Mouse (Mus musculus) gonadal fat pad, adult 2 months (tissue): ENCODE results near the gene Sigirr. TPM values are rescaled to one million over a fixed set of nuclear protein-coding genes. Genes with fewer than 3 reads are reported as not detected.

Experiments
- DNase-seq: peaks from one replicate; pipeline ENCODE4 v3.0.0-alpha.2; 2012; ENCODE audit warnings: low read depth
- polyA plus RNA-seq: library from polyadenylated mRNA; depleted of rRNA; stranded (reverse); fragments of >200 nt; gene quantifications from 2 replicates; pipeline ENCODE4 v1.2.3, GENCODE M21; 2012; rRNA removed

Gene Sigirr
- 22.0 and 23.1 TPM in 2 replicates for polyA plus RNA-seq

- DNase-seq: no peak
Measured at GRCm38 (mm10) chr7:141099911-141100691, at the start of gene Sigirr. Sigirr (minus strand) TSS chr7:141100572.

GRCm38 (mm10) chr7:141148639-141149038 lies 48.3 kb upstream of the Sigirr start:
- DNase-seq: no peak

- no peak for DNase-seq
Measured at GRCm38 (mm10) chr7:141147044-141147443, 46.7 kb upstream of the Sigirr start.

GRCm38 (mm10) chr7:141146043-141146595 lies 45.7 kb upstream of the Sigirr start:
- no peak for DNase-seq

- DNase-seq: no peak
Measured at GRCm38 (mm10) chr7:141145403-141145802, 45.0 kb upstream of the Sigirr start.

- no peak for DNase-seq
Measured at GRCm38 (mm10) chr7:141144650-141145049, 44.3 kb upstream of the Sigirr start.

GRCm38 (mm10) chr7:141143861-141144260 lies 43.5 kb upstream of the Sigirr start:
- DNase-seq: no peak

GRCm38 (mm10) chr7:141143112-141143511 lies 42.7 kb upstream of the Sigirr start:
- DNase-seq: no peak

- no peak for DNase-seq
Measured at GRCm38 (mm10) chr7:141141326-141141725, 41.0 kb upstream of the Sigirr start.

- no peak for DNase-seq
Measured at GRCm38 (mm10) chr7:141131904-141132755, 31.8 kb upstream of the Sigirr start.

- no peak for DNase-seq
Measured at GRCm38 (mm10) chr7:141131024-141131820, 30.9 kb upstream of the Sigirr start.

- no peak for DNase-seq
Measured at GRCm38 (mm10) chr7:141123517-141123856, 23.1 kb upstream of the Sigirr start.

GRCm38 (mm10) chr7:141122689-141123516 lies 22.5 kb upstream of the Sigirr start:
- DNase-seq: peak; percentile 89

- DNase-seq: no peak
Measured at GRCm38 (mm10) chr7:141122245-141122644, 21.9 kb upstream of the Sigirr start, which contains the start of gene Ptdss2. Ptdss2 (plus strand) TSS chr7:141122382.

GRCm38 (mm10) chr7:141121051-141121531 lies 20.7 kb upstream of the Sigirr start:
- no peak for DNase-seq

- no peak for DNase-seq
Measured at GRCm38 (mm10) chr7:141120605-141121004, 20.2 kb upstream of the Sigirr start.

- no peak for DNase-seq
Measured at GRCm38 (mm10) chr7:141119487-141119886, 19.1 kb upstream of the Sigirr start.

- DNase-seq: no peak
Measured at GRCm38 (mm10) chr7:141117636-141118035, 17.3 kb upstream of the Sigirr start, which contains the start of gene Ano9. Ano9 (minus strand) TSS chr7:141117806.

GRCm38 (mm10) chr7:141115874-141116273 lies 15.5 kb upstream of the Sigirr start:
- DNase-seq: no peak

- no peak for DNase-seq
Measured at GRCm38 (mm10) chr7:141103161-141103560, 2.8 kb upstream of the Sigirr start.
